ENCODE assay signal across 7 mouse cellular contexts in the genomic region with DNA sequence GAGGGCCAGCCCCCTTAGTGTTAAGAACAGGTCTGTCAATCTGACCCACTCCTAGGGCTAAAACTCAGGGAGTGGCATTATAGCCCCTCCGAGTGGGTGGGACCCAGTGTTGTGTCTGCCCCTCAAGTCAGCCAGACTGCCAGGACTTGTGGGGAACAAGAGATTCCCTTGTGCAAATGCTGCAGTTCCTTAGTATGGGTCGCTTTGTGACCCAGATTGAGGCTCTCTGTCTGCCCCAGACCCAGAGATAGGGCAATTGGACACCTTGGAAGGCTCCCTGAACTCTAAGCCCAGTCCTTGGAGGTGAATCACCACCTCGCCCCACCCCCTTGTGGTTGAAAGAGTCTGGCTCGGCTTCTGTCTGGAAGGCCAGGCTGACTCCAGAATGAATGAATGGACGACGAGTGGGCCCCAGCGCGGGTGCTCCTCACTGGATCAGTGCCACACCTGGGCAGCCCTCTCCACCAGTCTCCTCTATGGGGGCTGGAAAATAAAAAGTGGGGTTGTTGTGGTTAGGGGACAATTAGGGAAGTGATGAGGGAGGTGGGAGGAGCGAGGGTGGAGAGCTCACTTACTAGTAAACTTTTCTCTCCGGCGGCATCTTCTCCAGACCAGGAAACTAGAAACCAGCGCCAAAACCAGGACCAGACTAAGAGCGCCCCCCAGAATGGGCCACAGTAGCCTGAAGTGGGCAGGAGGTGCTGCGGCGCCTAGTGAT. TPM values are rescaled to one million over a fixed set of nuclear protein-coding genes. Genes with fewer than 3 reads are reported as not detected.
A peak's percentile ranks its signal among the peaks of the same experiment; 100 is the strongest.
DNase-seq lines count a peak whose midpoint lies in the region; ATAC-seq lines count a peak whose summit lies in the region.

No protein-coding gene starts in this region.

- H3K9me3 ChIP-seq in heart, embryonic 10.5 days, result no peaks in the 10 kb centered on the region
- no peaks in the 10 kb centered on the region for H3K9me3 ChIP-seq in kidney, embryonic 14.5 days (ENCODE audit: control insufficient read depth, low read length)
- no peaks in the 10 kb centered on the region for H3K9me3 ChIP-seq in stomach, embryonic 14.5 days (ENCODE audit: control insufficient read depth, low read depth, low read length)

- H3K27me3 ChIP-seq in heart, embryonic 10.5 days (ENCODE audit: insufficient read depth, poor library complexity, severe bottlenecking), result peaks cover 36% of the 10 kb centered on the region
- H3K27me3 ChIP-seq in kidney, embryonic 14.5 days (ENCODE audit: control insufficient read depth, insufficient read depth, low read length), result peaks cover 17% of the 10 kb centered on the region
- H3K27me3 ChIP-seq in stomach, embryonic 14.5 days (ENCODE audit: control insufficient read depth, insufficient read depth, low read length), result peaks cover 15% of the 10 kb centered on the region

- peak; percentile 52 for DNase-seq in CD4-positive helper T cell, adult 2 months (ENCODE audit: low read depth, low spot score)
- peak; percentile 77 for DNase-seq in MEL-GATA-1-ER (ENCODE audit: extremely low read depth, low read depth)
- DNase-seq in heart, embryonic 10.5 days (ENCODE audit: low spot score), result no peak
- DNase-seq in lung, postnatal 14 days, result peak; percentile 47

- H3K27ac ChIP-seq in heart, embryonic 10.5 days, result peak overlapping the region; percentile 90
- no peak overlapping the region for H3K27ac ChIP-seq in kidney, embryonic 14.5 days (ENCODE audit: low read depth, low read length)
- H3K27ac ChIP-seq in stomach, embryonic 14.5 days (ENCODE audit: low read length), result no peak overlapping the region

- H3K9ac ChIP-seq in kidney, embryonic 14.5 days (ENCODE audit: low read depth, low read length), result peak overlapping the region; percentile 58; the same call in 1 of the 2 replicates
- H3K9ac ChIP-seq in stomach, embryonic 14.5 days (replicated peaks; ENCODE audit: low read depth, low read length), result 0 out of 2 replicates have a peak overlapping the region, but pooled peaks have one; percentile 2

- peaks cover 44% of the 10 kb centered on the region for H3K4me1 ChIP-seq in heart, embryonic 10.5 days
- H3K4me1 ChIP-seq in kidney, embryonic 14.5 days (ENCODE audit: control insufficient read depth, insufficient read depth, low read length), result peaks cover 38% of the 10 kb centered on the region; the same call in 1 of the 2 replicates
- peaks cover 29% of the 10 kb centered on the region; the same call in 1 of the 2 replicates for H3K4me1 ChIP-seq in stomach, embryonic 14.5 days (ENCODE audit: control insufficient read depth, insufficient read depth, low read length)

- H3K36me3 ChIP-seq in heart, embryonic 10.5 days, result peaks cover 9% of the 10 kb centered on the region; the same call in 1 of the 2 replicates
- H3K36me3 ChIP-seq in kidney, embryonic 14.5 days (ENCODE audit: control insufficient read depth, insufficient read depth, low read length), result no peaks in the 10 kb centered on the region
- no peaks in the 10 kb centered on the region for H3K36me3 ChIP-seq in stomach, embryonic 14.5 days (ENCODE audit: control insufficient read depth, insufficient read depth, low read length)

- WGBS in heart, embryonic 10.5 days, result 7% methylated on average over 15 of the region's 15 CpGs
- WGBS in kidney, embryonic 14.5 days, result 9% methylated on average over 15 of the region's 15 CpGs
- 14% methylated on average over 14 of the region's 15 CpGs for WGBS in stomach, embryonic 14.5 days

- H3K4me3 ChIP-seq in heart, embryonic 10.5 days, result peak overlapping the region; percentile 72
- H3K4me3 ChIP-seq in kidney, embryonic 14.5 days (ENCODE audit: low read length), result peak overlapping the region; percentile 58
- peak overlapping the region; percentile 43 for H3K4me3 ChIP-seq in stomach, embryonic 14.5 days (ENCODE audit: low read depth, low read length)

- peak; percentile 31 for ATAC-seq in common myeloid progenitor, adult 5-6 weeks (replicated peaks; ENCODE audit: low read depth, poor library complexity, severe bottlenecking)
- no peak for ATAC-seq in kidney, embryonic 14.5 days (ENCODE audit: low FRiP score, low TSS enrichment)
- no peak for ATAC-seq in stomach, embryonic 14.5 days (ENCODE audit: insufficient number of reproducible peaks, insufficient read depth, low FRiP score, low read depth)

- H3K4me2 ChIP-seq in kidney, embryonic 14.5 days (replicated peaks; ENCODE audit: low read depth, low read length), result peak overlapping the region; percentile 97
- peak overlapping the region; percentile 89 for H3K4me2 ChIP-seq in stomach, embryonic 14.5 days (replicated peaks; ENCODE audit: low read depth, low read length)

RNA-seq across cellular contexts. Expression of a gene that starts 1.5 kb away (rescaled TPM):
- total RNA-seq in common myeloid progenitor, adult 5-6 weeks (2017), result 10.1 and 13.2 TPM in 2 replicates
- polyA plus RNA-seq in heart, embryonic 10.5 days (2016; fragmentation: Nextera tagmentation; extraction: Ambion mirVana), result 35.4 and 72.4 TPM in 2 replicates
- 14.5 and 16.4 TPM in 2 replicates for polyA plus RNA-seq in kidney, embryonic 14.5 days (2014; fragmentation: Nextera tagmentation; extraction: Ambion mirVana)
- polyA plus RNA-seq in stomach, embryonic 14.5 days (2014; fragmentation: Nextera tagmentation; extraction: Ambion mirVana), result 18.0 and 20.7 TPM in 2 replicates

RNA-seq across cellular contexts. Expression of a gene that starts 2.0 kb away (rescaled TPM):
- 44.6 and 55.5 TPM in 2 replicates for total RNA-seq in common myeloid progenitor, adult 5-6 weeks (2017)
- 60.1 and 63.7 TPM in 2 replicates for polyA plus RNA-seq in heart, embryonic 10.5 days (2016; fragmentation: Nextera tagmentation; extraction: Ambion mirVana)
- 53.0 and 62.9 TPM in 2 replicates for polyA plus RNA-seq in kidney, embryonic 14.5 days (2014; fragmentation: Nextera tagmentation; extraction: Ambion mirVana)
- 36.5 and 40.0 TPM in 2 replicates for polyA plus RNA-seq in stomach, embryonic 14.5 days (2014; fragmentation: Nextera tagmentation; extraction: Ambion mirVana)

RNA-seq across cellular contexts. Expression of a gene that starts 2.3 kb away (rescaled TPM):
- 19.2 and 26.9 TPM in 2 replicates for total RNA-seq in common myeloid progenitor, adult 5-6 weeks (2017)
- 152 and 305 TPM in 2 replicates for polyA plus RNA-seq in heart, embryonic 10.5 days (2016; fragmentation: Nextera tagmentation; extraction: Ambion mirVana)
- 61.9 and 83.8 TPM in 2 replicates for polyA plus RNA-seq in kidney, embryonic 14.5 days (2014; fragmentation: Nextera tagmentation; extraction: Ambion mirVana)
- polyA plus RNA-seq in stomach, embryonic 14.5 days (2014; fragmentation: Nextera tagmentation; extraction: Ambion mirVana), result 110 TPM in 2 replicates

RNA-seq across cellular contexts. Expression of a gene that starts 3.3 kb away (rescaled TPM):
- total RNA-seq in common myeloid progenitor, adult 5-6 weeks (2017), result 1.3 TPM in 1 of 2 replicates, not detected in the other
- 7.0 and 33.4 TPM in 2 replicates for polyA plus RNA-seq in heart, embryonic 10.5 days (2016; fragmentation: Nextera tagmentation; extraction: Ambion mirVana)
- 153 and 181 TPM in 2 replicates for polyA plus RNA-seq in kidney, embryonic 14.5 days (2014; fragmentation: Nextera tagmentation; extraction: Ambion mirVana)
- 149 and 158 TPM in 2 replicates for polyA plus RNA-seq in stomach, embryonic 14.5 days (2014; fragmentation: Nextera tagmentation; extraction: Ambion mirVana)

RNA-seq across cellular contexts. Expression of a gene that starts 8.1 kb away (rescaled TPM):
- total RNA-seq in common myeloid progenitor, adult 5-6 weeks (2017), result not detected in 2 replicates
- polyA plus RNA-seq in heart, embryonic 10.5 days (2016; fragmentation: Nextera tagmentation; extraction: Ambion mirVana), result 0.76 and 2.4 TPM in 2 replicates
- 63.7 and 65.5 TPM in 2 replicates for polyA plus RNA-seq in kidney, embryonic 14.5 days (2014; fragmentation: Nextera tagmentation; extraction: Ambion mirVana)
- polyA plus RNA-seq in stomach, embryonic 14.5 days (2014; fragmentation: Nextera tagmentation; extraction: Ambion mirVana), result 2.9 and 3.0 TPM in 2 replicates
